Mouse (Mus musculus): Measurements from ENCODE around the gene Plekhh1. TPM values are rescaled to one million over a fixed set of nuclear protein-coding genes. Genes with fewer than 3 reads are reported as not detected.
A peak's percentile ranks its signal among the peaks of the same experiment; 100 is the strongest.

Gene Plekhh1
- 10 to 100 TPM; 15.3 to 16.1 TPM for total RNA-seq (2021)
- long read RNA-seq, experiment 1, full-length matches to known transcripts = 4 of 7 reads
- long read RNA-seq, experiment 1, partial matches to known transcripts = 3 of 7 reads
- long read RNA-seq, experiment 1, other reads (novel, unspliced or antisense) = 0 of 7 reads
- long read RNA-seq, experiment 2, full-length matches to known transcripts = 7 of 13 reads
- long read RNA-seq, experiment 2, partial matches to known transcripts = 1 of 13 reads
- long read RNA-seq, experiment 2, other reads (novel, unspliced or antisense) = 5 of 13 reads

GRCm38 (mm10) chr12:79028911-79029861 lies at the start of gene Plekhh1:
Plekhh1 (plus strand) TSS chr12:79029163.
- TF ChIP-seq CTCF (conservative IDR thresholded peaks at IDR 0.05) = peak; percentile 10; the same call in 1 of the 2 replicates
- peak within 1 kb of the TSS; percentile 81 for H3K27ac ChIP-seq
- peak in 1 of 2 experiments; percentile 2 for DNase-seq (ENCODE audit: low spot score in 2 of 2)
- peak within 1 kb of the TSS; percentile 68 for H3K4me3 ChIP-seq

GRCm38 (mm10) chr12:78980683-78981091 lies 48.3 kb upstream of the Plekhh1 start:
- no peak for TF ChIP-seq CTCF (conservative IDR thresholded peaks at IDR 0.05)
- Histone ChIP-seq H3K4me3 (no peak overlapping the region; the same call in 1 of the 2 replicates), H3K27ac (peak overlapping the region; percentile 51; the same call in 1 of the 2 replicates)
- no peak for DNase-seq (ENCODE audit: low spot score in 2 of 2)

DNA sequence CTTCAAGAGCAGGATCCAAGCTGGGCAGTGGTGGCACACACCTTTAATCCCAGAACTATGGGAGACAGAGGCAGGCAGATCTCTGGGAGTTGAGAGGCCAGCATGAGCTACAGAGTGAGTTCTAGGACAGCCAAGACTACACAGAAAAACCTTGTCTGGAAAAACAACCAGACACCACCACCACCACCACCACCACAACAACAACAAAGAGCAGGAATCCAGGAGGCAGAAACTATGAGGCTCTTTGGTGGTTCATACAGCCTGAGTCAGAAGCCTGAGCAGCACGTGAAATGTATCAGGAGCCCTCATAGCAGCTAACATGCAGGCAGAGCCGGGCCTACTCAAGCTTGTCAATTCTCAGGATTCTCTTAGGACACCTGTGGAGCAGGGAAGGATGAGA lies 47.8 kb upstream of the Plekhh1 start:
- DNase-seq (ENCODE audit: low spot score in 2 of 2) = no peak
- Histone ChIP-seq H3K27ac (peak overlapping the region; percentile 51; the same call in 1 of the 2 replicates), H3K4me3 (no peak overlapping the region)
- no peak for TF ChIP-seq CTCF (conservative IDR thresholded peaks at IDR 0.05)

GRCm38 (mm10) chr12:78981938-78982825 lies 46.8 kb upstream of the Plekhh1 start:
- no peak for TF ChIP-seq CTCF (conservative IDR thresholded peaks at IDR 0.05)
- Histone ChIP-seq H3K27ac (no peak overlapping the region), H3K4me3 (no peak overlapping the region)
- DNase-seq (ENCODE audit: low spot score in 2 of 2) = no peak

GRCm38 (mm10) chr12:78983296-78984034 lies 45.5 kb upstream of the Plekhh1 start:
- no peak for DNase-seq (ENCODE audit: low spot score in 2 of 2)
- Histone ChIP-seq H3K4me3 (no peak overlapping the region), H3K27ac (no peak overlapping the region)
- TF ChIP-seq CTCF (conservative IDR thresholded peaks at IDR 0.05) = no peak

GRCm38 (mm10) chr12:78984035-78984432 lies 44.9 kb upstream of the Plekhh1 start:
- TF ChIP-seq CTCF (conservative IDR thresholded peaks at IDR 0.05) = no peak
- H3K27ac ChIP-seq = no peak overlapping the region
- no peak overlapping the region for H3K4me3 ChIP-seq
- DNase-seq (ENCODE audit: low spot score in 2 of 2) = peak; percentile 27 to 30

DNA sequence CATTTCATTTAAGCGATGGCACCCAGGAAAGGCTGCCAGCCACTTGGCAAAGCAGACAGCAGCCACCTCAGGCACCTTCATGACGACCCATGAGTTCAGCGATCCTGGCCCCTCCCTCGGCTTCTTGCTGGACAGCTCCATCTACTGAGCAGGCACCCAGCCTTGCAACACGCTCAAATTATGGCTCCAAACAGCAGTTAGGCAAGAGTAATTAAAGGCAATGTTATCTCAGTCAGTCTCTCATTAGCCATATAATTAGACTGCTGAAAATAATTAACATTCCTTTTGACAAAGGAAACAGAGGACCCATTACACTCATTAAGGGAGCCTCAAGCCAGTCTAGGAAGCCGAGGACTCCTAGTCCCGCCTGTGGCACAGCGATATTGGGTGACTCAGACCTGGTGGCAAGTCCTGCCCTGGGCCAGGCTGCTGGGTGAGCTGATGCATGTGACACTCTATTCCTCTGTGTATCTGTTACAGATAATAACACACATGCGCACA lies 41.3 kb upstream of the Plekhh1 start:
- Histone ChIP-seq H3K4me3 (no peak overlapping the region), H3K27ac (peak overlapping the region; percentile 8; the same call in 1 of the 2 replicates)
- no peak for TF ChIP-seq CTCF (conservative IDR thresholded peaks at IDR 0.05)
- DNase-seq (ENCODE audit: low spot score in 2 of 2) = peak in 1 of 2 experiments; percentile 15

DNA sequence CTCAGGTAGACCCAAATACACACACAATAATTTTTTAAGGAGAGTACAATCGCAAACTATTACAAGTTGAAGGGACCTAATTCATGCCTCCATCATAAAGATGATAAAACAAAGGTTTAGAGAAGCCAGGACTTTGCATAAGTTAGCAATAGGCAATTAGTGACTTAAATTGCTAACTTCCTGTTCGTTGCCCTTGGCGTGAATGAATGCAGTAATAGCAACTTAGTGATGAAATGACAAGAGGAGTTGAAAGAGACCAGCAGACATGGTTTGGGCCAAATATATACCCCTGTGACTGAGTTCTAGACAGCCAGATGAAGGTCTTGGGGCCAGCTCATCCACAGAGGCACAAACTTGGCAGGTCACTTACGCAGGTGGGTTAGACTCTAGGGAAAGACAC lies 32.7 kb upstream of the Plekhh1 start:
- no peak for TF ChIP-seq CTCF (conservative IDR thresholded peaks at IDR 0.05)
- no peak for DNase-seq (ENCODE audit: low spot score in 2 of 2)
- no peak overlapping the region for H3K4me3 ChIP-seq
- H3K27ac ChIP-seq = no peak overlapping the region

GRCm38 (mm10) chr12:78996711-78997110 lies 32.3 kb upstream of the Plekhh1 start:
- Histone ChIP-seq H3K4me3 (no peak overlapping the region), H3K27ac (no peak overlapping the region)
- TF ChIP-seq CTCF (conservative IDR thresholded peaks at IDR 0.05) = no peak
- no peak for DNase-seq (ENCODE audit: low spot score in 2 of 2)

DNA sequence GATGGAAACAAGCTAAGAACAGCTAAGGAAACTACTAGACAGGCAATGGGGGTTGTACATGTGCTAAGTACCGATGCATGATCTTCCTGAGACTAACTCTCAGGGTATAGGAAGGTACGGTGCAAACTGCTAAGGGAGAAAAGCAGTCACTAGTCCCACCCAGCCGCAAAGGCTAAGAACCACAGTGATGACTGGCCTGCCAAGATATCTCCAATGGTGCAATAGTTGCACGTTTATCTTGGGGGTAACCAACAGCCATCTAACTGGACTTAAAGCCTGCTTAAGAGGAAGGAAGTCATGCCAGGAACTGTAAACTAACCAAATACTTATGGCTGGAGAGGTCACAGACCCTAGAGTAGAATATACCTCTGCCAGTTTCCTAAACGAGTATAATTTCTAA lies 26.6 kb upstream of the Plekhh1 start:
- Histone ChIP-seq H3K27ac (no peak overlapping the region), H3K4me3 (no peak overlapping the region)
- TF ChIP-seq CTCF (conservative IDR thresholded peaks at IDR 0.05) = no peak

GRCm38 (mm10) chr12:79002978-79003377 lies 26.0 kb upstream of the Plekhh1 start:
- H3K27ac ChIP-seq = no peak overlapping the region
- no peak for TF ChIP-seq CTCF (conservative IDR thresholded peaks at IDR 0.05)
- no peak for DNase-seq (ENCODE audit: low spot score in 2 of 2)
- H3K4me3 ChIP-seq = no peak overlapping the region

More for the DNA sequence above, 26.6 kb upstream of the Plekhh1 start:
- no peak for DNase-seq (ENCODE audit: low spot score in 2 of 2)
